Mouse (Mus musculus): ENCODE results near the gene Otoa. TPM values are rescaled to one million over a fixed set of nuclear protein-coding genes. Genes with fewer than 3 reads are reported as not detected.

Gene Otoa
- total RNA-seq, 2 experiments from 2014 or later, result 0.07 to 0.12 TPM

- no peak for ATAC-seq (replicated peaks; ENCODE audit: poor library complexity)
Observed at GRCm38 (mm10) chr7:121211804-121212203, 130.4 kb downstream of the Otoa start.

Other genes with a start within 250 kb of the Otoa start
- gene Eef2k, start 238.8 kb upstream of the Otoa start, total RNA-seq (2015), result 32.5 and 34.4 TPM in 2 replicates
- 80.5 and 85.0 TPM in 2 replicates for gene Eef2k, start 238.8 kb upstream of the Otoa start, total RNA-seq (2017)
- 14.0 and 15.1 TPM in 2 replicates for gene Polr3e, start 163.9 kb upstream of the Otoa start, total RNA-seq (2015)
- gene Polr3e, start 163.9 kb upstream of the Otoa start, total RNA-seq (2017), result 32.6 and 33.0 TPM in 2 replicates
- 2.9 and 4.3 TPM in 2 replicates for gene Cdr2, start 99.3 kb upstream of the Otoa start, total RNA-seq (2015)
- 4.7 and 7.1 TPM in 2 replicates for gene Cdr2, start 99.3 kb upstream of the Otoa start, total RNA-seq (2017)
- not detected in 2 replicates for gene Mfsd13b, start 99.1 kb upstream of the Otoa start, total RNA-seq (2015)
- 0.20 TPM in 1 of 2 replicates, not detected in the other for gene Mfsd13b, start 99.1 kb upstream of the Otoa start, total RNA-seq (2017)
- gene Mettl9, start 47.2 kb upstream of the Otoa start, total RNA-seq (2015), result 96.6 and 111 TPM in 2 replicates
- gene Mettl9, start 47.2 kb upstream of the Otoa start, total RNA-seq (2017), result 86.0 and 86.6 TPM in 2 replicates
- 415 and 476 TPM in 2 replicates for gene Igsf6, start 7.1 kb upstream of the Otoa start, total RNA-seq (2015)
- 342 and 360 TPM in 2 replicates for gene Igsf6, start 7.1 kb upstream of the Otoa start, total RNA-seq (2017)

Data from megakaryocyte progenitor cell, adult 5-6 weeks (primary cell).